Mouse (Mus musculus) testis, adult 2 months (tissue): ENCODE data around the gene Olfr1288.

Experiments
- CTCF ChIP-seq: fragments of 200-500 bp; IDR thresholded peaks from 2 replicates; pipeline ENCODE4 v1.5.1; 2012; ENCODE audit warnings: low read depth, mild to moderate bottlenecking, inconsistent platforms, low read length, moderate library complexity; ENCODE audit not compliant: control insufficient read depth, insufficient read depth, insufficient replicate concordance
- POLR2A ChIP-seq: fragments of 200-500 bp; IDR thresholded peaks from 2 replicates; pipeline ENCODE4 v1.6.1; 2012; ENCODE audit warnings: low read depth, mild to moderate bottlenecking, inconsistent platforms, low read length, moderate library complexity; ENCODE audit not compliant: control insufficient read depth

DNA sequence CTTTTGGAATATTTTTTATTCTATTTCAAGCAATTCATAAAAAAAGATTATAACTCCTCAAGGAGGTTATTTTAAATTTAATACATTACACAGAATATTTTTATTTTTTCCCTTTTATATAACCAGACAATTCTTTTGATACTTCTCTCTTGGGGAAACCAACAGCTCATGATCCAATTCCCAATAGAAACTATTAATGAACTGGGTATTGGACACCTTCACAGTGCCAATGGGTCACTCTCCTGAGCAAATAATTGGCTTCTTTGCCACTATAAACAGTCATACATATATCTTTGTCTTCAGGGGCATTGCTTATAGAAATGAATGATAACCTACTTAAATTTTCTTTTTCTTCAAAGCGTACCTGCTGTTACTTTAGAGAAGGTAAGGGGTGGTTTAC is at the start of gene Olfr1288:
- TF ChIP-seq CTCF = no peak
- no peak for TF ChIP-seq POLR2A
